Mouse (Mus musculus) c-Kit-positive CD71-positive TER-119-negative erythroid progenitor cells, embryonic 14.5 days (primary cell): ENCODE measurements around the gene Tmem169.

ENCODE experiments used
- DNase-seq: peaks from one replicate; pipeline ENCODE4 v3.0.0-alpha.2; 2013; ENCODE audit warnings: low read depth

Tmem169 gene

GRCm38 (mm10) chr1:72326162-72326821 is 42.1 kb downstream of the Tmem169 start:
- DNase-seq, result no peak

GRCm38 (mm10) chr1:72334807-72335206 is 50.6 kb downstream of the Tmem169 start:
- no peak for DNase-seq

GRCm38 (mm10) chr1:72336780-72337179 is 52.6 kb downstream of the Tmem169 start:
- no peak for DNase-seq

GRCm38 (mm10) chr1:72338341-72338740 is 54.2 kb downstream of the Tmem169 start:
- DNase-seq, result no peak

- DNase-seq, result no peak
These were observed 63.7 kb downstream of the Tmem169 start for GRCm38 (mm10) chr1:72347873-72348272.
